Mouse (Mus musculus) E14TG2a.4 (cell line): ENCODE measurements around the gene Cacna1g.

Source experiments
- CTCF ChIP-seq: conservative IDR thresholded peaks from 2 replicates; pipeline ENCODE4 v1.5.1; 2014; ENCODE audit warnings: low read length
- NANOG ChIP-seq: IDR thresholded peaks from 2 replicates; pipeline ENCODE4 v1.6.1; 2014; ENCODE audit warnings: borderline replicate concordance, low read length, mixed read lengths
- POU5F1 ChIP-seq: IDR thresholded peaks from 2 replicates; pipeline ENCODE4 v1.6.1; 2014; ENCODE audit warnings: low read length, borderline replicate concordance

GRCm38 (mm10) chr11:94508976-94509375 is 35.0 kb upstream of the Cacna1g start:
- no peak for TF ChIP-seq CTCF
- no peak for TF ChIP-seq POU5F1
- TF ChIP-seq NANOG, result no peak
